Mouse (Mus musculus): ENCODE results near the gene Hsf2bp. TPM values are rescaled to one million over a fixed set of nuclear protein-coding genes. Genes with fewer than 3 reads are reported as not detected.

Gene Hsf2bp
- polyA plus RNA-seq, 1 experiment: 6.8 TPM

GRCm38 (mm10) chr17:32012254-32012653, 23.9 kb downstream of the Hsf2bp start:
- Histone ChIP-seq H3K27ac (ENCODE audit: control insufficient read depth, insufficient read depth, low read depth, low read length, poor library complexity) (no peak overlapping the region), H3K4me1 (ENCODE audit: control insufficient read depth, insufficient read depth, low read length) (peaks cover 1% of the 10 kb centered on the region; the same call in 1 of the 2 replicates), H3K4me3 (replicated peaks; ENCODE audit: control insufficient read depth, low read depth, low read length) (no peak overlapping the region)
- WGBS: 64% methylated on average over 3 of the region's 3 CpGs
- no peak for TF ChIP-seq POLR2A (IDR thresholded peaks at IDR 0.05; ENCODE audit: borderline replicate concordance, control insufficient read depth, low read depth, low read length)
- TF ChIP-seq CTCF (IDR thresholded peaks at IDR 0.05; ENCODE audit: control insufficient read depth, insufficient read depth, low read length): no peak

DNA sequence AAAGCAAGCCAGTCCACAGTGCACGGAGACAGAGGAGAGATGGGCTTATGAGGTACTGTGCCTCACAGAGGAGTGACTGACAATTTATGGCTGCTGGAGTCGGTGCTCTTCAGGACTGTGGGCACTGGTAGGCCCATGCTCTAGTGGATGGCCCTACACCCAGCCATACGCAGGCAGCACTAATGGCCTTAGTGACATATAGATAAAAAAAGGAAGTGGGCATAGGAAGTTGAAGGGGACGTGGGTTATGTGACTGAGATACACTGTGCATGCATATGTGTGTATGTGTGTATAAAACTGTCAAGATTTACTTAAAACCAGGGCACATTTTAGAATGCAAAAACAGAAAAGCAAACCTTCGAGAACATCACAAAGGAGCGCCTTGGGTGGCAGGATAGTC, 24.5 kb downstream of the Hsf2bp start:
- Histone ChIP-seq H3K4me1 (ENCODE audit: control insufficient read depth, insufficient read depth, low read length) (peaks cover 1% of the 10 kb centered on the region; the same call in 1 of the 2 replicates), H3K4me3 (replicated peaks; ENCODE audit: control insufficient read depth, low read depth, low read length) (no peak overlapping the region), H3K27ac (ENCODE audit: control insufficient read depth, insufficient read depth, low read depth, low read length, poor library complexity) (no peak overlapping the region)
- TF ChIP-seq POLR2A (IDR thresholded peaks at IDR 0.05; ENCODE audit: borderline replicate concordance, control insufficient read depth, low read depth, low read length) (no peak), CTCF (IDR thresholded peaks at IDR 0.05; ENCODE audit: control insufficient read depth, insufficient read depth, low read length) (no peak)
- WGBS: 54% methylated on average over 6 of the region's 6 CpGs

DNA sequence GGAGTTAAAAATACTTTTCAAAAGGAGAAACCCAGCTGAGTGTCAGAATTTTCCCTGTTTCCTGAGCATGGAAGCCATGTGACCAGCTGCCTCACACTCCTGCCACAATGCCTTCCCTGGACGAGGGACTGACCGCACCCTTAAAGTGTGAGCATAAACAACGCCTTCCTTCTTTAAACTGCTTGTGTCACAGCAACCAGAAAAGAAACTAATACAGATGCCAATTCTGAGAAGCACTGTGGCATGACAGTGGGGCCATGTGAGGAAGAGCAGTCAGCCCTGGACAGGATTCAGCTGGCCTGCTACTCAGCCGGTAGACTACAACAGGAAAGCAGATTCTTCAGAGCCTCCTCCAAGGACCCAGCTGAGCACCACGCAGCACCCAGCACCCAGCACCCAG, 29.3 kb downstream of the Hsf2bp start:
- no peak overlapping the region for H3K4me3 ChIP-seq (replicated peaks; ENCODE audit: control insufficient read depth, low read depth, low read length)
- 81% methylated on average over 5 of the region's 5 CpGs for whole genome bisulfite sequencing
- TF ChIP-seq POLR2A (IDR thresholded peaks at IDR 0.05; ENCODE audit: borderline replicate concordance, control insufficient read depth, low read depth, low read length) (no peak), CTCF (IDR thresholded peaks at IDR 0.05; ENCODE audit: control insufficient read depth, insufficient read depth, low read length) (no peak)

DNA sequence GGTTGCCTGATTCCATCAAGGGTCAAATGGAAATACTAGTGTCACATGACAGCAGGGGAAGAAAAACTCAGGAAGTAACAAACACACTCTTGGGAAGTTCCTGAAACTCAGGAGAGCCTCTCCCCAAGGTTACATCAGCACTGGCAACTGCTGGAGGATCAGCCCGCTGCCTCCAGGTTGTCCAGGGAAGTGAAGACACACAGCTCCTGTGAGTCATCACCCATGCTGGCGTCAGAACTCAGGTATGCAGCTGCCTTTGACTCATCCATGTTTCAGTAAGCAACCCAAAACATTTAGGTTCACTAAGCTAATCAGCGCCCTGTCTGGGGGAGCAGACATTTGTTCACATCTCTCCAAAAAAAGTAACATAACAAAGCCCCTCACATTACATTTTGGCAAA, 32.9 kb downstream of the Hsf2bp start:
- WGBS: 74% methylated on average over 3 of the region's 3 CpGs
- Histone ChIP-seq H3K4me1 (ENCODE audit: control insufficient read depth, insufficient read depth, low read length) (no peaks in the 10 kb centered on the region), H3K27ac (ENCODE audit: control insufficient read depth, insufficient read depth, low read depth, low read length, poor library complexity) (no peak overlapping the region), H3K4me3 (replicated peaks; ENCODE audit: control insufficient read depth, low read depth, low read length) (no peak overlapping the region)
- no peak for TF ChIP-seq CTCF (IDR thresholded peaks at IDR 0.05; ENCODE audit: control insufficient read depth, insufficient read depth, low read length)
- TF ChIP-seq POLR2A (IDR thresholded peaks at IDR 0.05; ENCODE audit: borderline replicate concordance, control insufficient read depth, low read depth, low read length): no peak

More for the DNA sequence above, 29.3 kb downstream of the Hsf2bp start:
- no peak overlapping the region for H3K27ac ChIP-seq (ENCODE audit: control insufficient read depth, insufficient read depth, low read depth, low read length, poor library complexity)
- peaks cover 1% of the 10 kb centered on the region; the same call in 1 of the 2 replicates for H3K4me1 ChIP-seq (ENCODE audit: control insufficient read depth, insufficient read depth, low read length)

- TF ChIP-seq POLR2A (IDR thresholded peaks at IDR 0.05; ENCODE audit: borderline replicate concordance, control insufficient read depth, low read depth, low read length): no peak
- no peak for TF ChIP-seq CTCF (IDR thresholded peaks at IDR 0.05; ENCODE audit: control insufficient read depth, insufficient read depth, low read length)
- 71% methylated on average over 1 of the region's 1 CpGs for WGBS
- no peak overlapping the region for H3K4me3 ChIP-seq (replicated peaks; ENCODE audit: control insufficient read depth, low read depth, low read length)
- H3K27ac ChIP-seq (ENCODE audit: control insufficient read depth, insufficient read depth, low read depth, low read length, poor library complexity): no peak overlapping the region
- peaks cover 3% of the 10 kb centered on the region for H3K4me1 ChIP-seq (ENCODE audit: control insufficient read depth, insufficient read depth, low read length)
Observed at GRCm38 (mm10) chr17:31998351-31998750, 37.8 kb downstream of the Hsf2bp start.

- Histone ChIP-seq H3K4me1 (ENCODE audit: control insufficient read depth, insufficient read depth, low read length) (peaks cover 3% of the 10 kb centered on the region), H3K27ac (ENCODE audit: control insufficient read depth, insufficient read depth, low read depth, low read length, poor library complexity) (peak overlapping the region; percentile 20; the same call in 1 of the 2 replicates), H3K4me3 (replicated peaks; ENCODE audit: control insufficient read depth, low read depth, low read length) (no peak overlapping the region)
- TF ChIP-seq POLR2A (IDR thresholded peaks at IDR 0.05; ENCODE audit: borderline replicate concordance, control insufficient read depth, low read depth, low read length) (no peak), CTCF (IDR thresholded peaks at IDR 0.05; ENCODE audit: control insufficient read depth, insufficient read depth, low read length) (no peak)
- WGBS: 55% methylated on average over 4 of the region's 4 CpGs
Observed at GRCm38 (mm10) chr17:31996331-31996730, 39.8 kb downstream of the Hsf2bp start.

- Histone ChIP-seq H3K4me1 (ENCODE audit: control insufficient read depth, insufficient read depth, low read length) (peaks cover 3% of the 10 kb centered on the region), H3K4me3 (replicated peaks; ENCODE audit: control insufficient read depth, low read depth, low read length) (no peak overlapping the region), H3K27ac (ENCODE audit: control insufficient read depth, insufficient read depth, low read depth, low read length, poor library complexity) (no peak overlapping the region)
- TF ChIP-seq POLR2A (IDR thresholded peaks at IDR 0.05; ENCODE audit: borderline replicate concordance, control insufficient read depth, low read depth, low read length) (no peak), CTCF (IDR thresholded peaks at IDR 0.05; ENCODE audit: control insufficient read depth, insufficient read depth, low read length) (no peak)
- 20% methylated on average over 2 of the region's 2 CpGs for WGBS
Observed at GRCm38 (mm10) chr17:31995784-31996183, 40.4 kb downstream of the Hsf2bp start.

GRCm38 (mm10) chr17:31994132-31994531, 42.0 kb downstream of the Hsf2bp start:
- Histone ChIP-seq H3K4me3 (replicated peaks; ENCODE audit: control insufficient read depth, low read depth, low read length) (no peak overlapping the region), H3K4me1 (ENCODE audit: control insufficient read depth, insufficient read depth, low read length) (peaks cover 3% of the 10 kb centered on the region), H3K27ac (ENCODE audit: control insufficient read depth, insufficient read depth, low read depth, low read length, poor library complexity) (no peak overlapping the region)
- no peak for TF ChIP-seq POLR2A (IDR thresholded peaks at IDR 0.05; ENCODE audit: borderline replicate concordance, control insufficient read depth, low read depth, low read length)

DNA sequence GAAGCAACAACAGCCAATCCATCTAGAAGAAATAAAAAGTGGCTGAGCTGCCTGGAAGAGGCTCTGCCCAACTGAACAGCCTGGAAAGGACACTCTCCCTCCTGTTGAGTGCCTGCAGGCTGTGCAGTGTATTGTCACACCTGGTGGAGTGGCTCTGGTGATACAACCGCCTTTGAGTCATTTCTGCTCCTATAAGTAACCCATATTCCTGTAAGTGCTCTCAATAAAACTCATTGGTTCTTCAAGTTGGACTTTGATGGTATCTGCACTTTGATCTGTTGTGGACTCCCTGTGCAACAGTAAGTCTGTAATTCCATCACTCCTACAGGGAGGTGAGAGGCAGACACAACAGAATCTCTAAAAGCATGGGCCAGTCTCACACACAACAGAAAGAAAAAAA, 42.8 kb downstream of the Hsf2bp start:
- WGBS: 89% methylated on average over 1 of the region's 1 CpGs
- peaks cover 3% of the 10 kb centered on the region for H3K4me1 ChIP-seq (ENCODE audit: control insufficient read depth, insufficient read depth, low read length)
- no peak overlapping the region for H3K4me3 ChIP-seq (replicated peaks; ENCODE audit: control insufficient read depth, low read depth, low read length)
- TF ChIP-seq POLR2A (IDR thresholded peaks at IDR 0.05; ENCODE audit: borderline replicate concordance, control insufficient read depth, low read depth, low read length) (no peak), CTCF (IDR thresholded peaks at IDR 0.05; ENCODE audit: control insufficient read depth, insufficient read depth, low read length) (no peak)
- no peak overlapping the region for H3K27ac ChIP-seq (ENCODE audit: control insufficient read depth, insufficient read depth, low read depth, low read length, poor library complexity)

Data from bone marrow, adult 2 months (tissue).